Comparison of ENCODE assay signal across 9 mouse cellular contexts in the genomic region with DNA sequence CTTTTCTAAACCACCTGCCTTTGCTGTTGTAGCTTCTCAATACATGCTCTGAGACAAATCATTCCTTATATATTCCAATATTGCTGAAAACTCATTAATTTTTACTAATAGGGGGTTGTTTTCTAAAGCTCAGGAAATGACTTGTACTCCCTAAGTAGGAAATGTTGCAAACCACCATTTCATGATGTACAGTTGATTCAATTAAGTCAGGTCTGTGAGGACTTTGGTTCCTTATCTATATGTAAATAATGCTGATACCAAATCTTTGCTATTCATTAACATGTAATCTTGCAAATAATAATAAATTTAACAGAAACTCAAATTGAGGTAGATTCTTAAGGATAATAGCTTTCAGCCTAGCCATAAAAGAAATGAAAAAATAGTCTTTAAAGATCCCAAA.
A peak's percentile ranks its signal among the peaks of the same experiment; 100 is the strongest.
ATAC-seq and TF ChIP-seq lines count a peak whose summit lies in the region.
"Had no signal": no experiment of that assay in that cellular context is flagged by ENCODE, and none has a peak within 500 bp of the region (broad histone marks: within the 10 kb centered on the region; RNA-seq: fewer than 3 reads in every experiment).

No protein-coding gene starts in this region.

- no peak overlapping the region for H3K27ac ChIP-seq in intestine, embryonic 15.5 days
- no peak overlapping the region for H3K27ac ChIP-seq in intestine, postnatal 0 days (ENCODE audit: low read depth, low read length)
- no peak overlapping the region for H3K27ac ChIP-seq in intestine, embryonic 16.5 days (ENCODE audit: low read length)
- H3K27ac ChIP-seq in hindbrain, embryonic 16.5 days (ENCODE audit: low read depth, low read length): no peak overlapping the region

- H3K4me1 ChIP-seq in intestine, embryonic 15.5 days (replicated peaks): no peaks in the 10 kb centered on the region
- no peaks in the 10 kb centered on the region for H3K4me1 ChIP-seq in intestine, postnatal 0 days (replicated peaks; ENCODE audit: control insufficient read depth, insufficient read depth, low read length)
- H3K4me1 ChIP-seq in intestine, embryonic 16.5 days (ENCODE audit: control insufficient read depth, insufficient read depth, low read length): no peaks in the 10 kb centered on the region
- H3K4me1 ChIP-seq in hindbrain, embryonic 16.5 days (ENCODE audit: control insufficient read depth, insufficient read depth, low read depth, low read length): no peaks in the 10 kb centered on the region

- no peaks in the 10 kb centered on the region for H3K36me3 ChIP-seq in intestine, embryonic 15.5 days
- peaks cover 8% of the 10 kb centered on the region; the same call in 1 of the 2 replicates for H3K36me3 ChIP-seq in intestine, postnatal 0 days (ENCODE audit: control insufficient read depth, insufficient read depth)
- H3K36me3 ChIP-seq in intestine, embryonic 16.5 days (ENCODE audit: control insufficient read depth, insufficient read depth, low read length): no peaks in the 10 kb centered on the region
- no peaks in the 10 kb centered on the region for H3K36me3 ChIP-seq in hindbrain, embryonic 16.5 days (ENCODE audit: control insufficient read depth, insufficient read depth, low read length)
- H3K36me3 ChIP-seq: G1E had no signal

- H3K9ac ChIP-seq in intestine, embryonic 15.5 days: no peak overlapping the region
- no peak overlapping the region for H3K9ac ChIP-seq in intestine, postnatal 0 days (ENCODE audit: low read depth, low read length)
- no peak overlapping the region for H3K9ac ChIP-seq in intestine, embryonic 16.5 days (ENCODE audit: low read depth, low read length)
- no peak overlapping the region for H3K9ac ChIP-seq in hindbrain, embryonic 16.5 days (ENCODE audit: low read depth, low read length)

- H3K4me2 ChIP-seq in intestine, embryonic 15.5 days (replicated peaks): no peak overlapping the region
- no peak overlapping the region for H3K4me2 ChIP-seq in intestine, postnatal 0 days (replicated peaks; ENCODE audit: low read depth)
- no peak overlapping the region for H3K4me2 ChIP-seq in intestine, embryonic 16.5 days (ENCODE audit: low read depth, low read length)
- H3K4me2 ChIP-seq in hindbrain, embryonic 16.5 days (ENCODE audit: low read length): no peak overlapping the region

- H3K9me3 ChIP-seq in intestine, embryonic 15.5 days: no peaks in the 10 kb centered on the region
- H3K9me3 ChIP-seq in intestine, postnatal 0 days (ENCODE audit: control insufficient read depth): no peaks in the 10 kb centered on the region
- H3K9me3 ChIP-seq in intestine, embryonic 16.5 days (ENCODE audit: control insufficient read depth, low read length): no peaks in the 10 kb centered on the region
- H3K9me3 ChIP-seq in hindbrain, embryonic 16.5 days (ENCODE audit: control insufficient read depth, low read length): no peaks in the 10 kb centered on the region
- H3K9me3 ChIP-seq: G1E had no signal

- no peak for TF ChIP-seq CTCF in intestine, postnatal 0 days (IDR thresholded peaks at IDR 0.05; ENCODE audit: low read depth)

- ATAC-seq in intestine, embryonic 15.5 days: peak; percentile 63; the same call in 1 of the 2 replicates
- no peak for ATAC-seq in intestine, postnatal 0 days
- ATAC-seq in intestine, embryonic 16.5 days: peak; percentile 71
- ATAC-seq in hindbrain, embryonic 16.5 days: no peak
- ATAC-seq: activated CD4-positive, CD25-positive, alpha-beta regulatory T cell, adult 4 months; CD4-positive, CD25-positive, alpha-beta regulatory T cell, adult 4 months; Patski had no signal

- no peak overlapping the region for H3K4me3 ChIP-seq in intestine, embryonic 15.5 days (replicated peaks)
- H3K4me3 ChIP-seq in intestine, postnatal 0 days (ENCODE audit: low read depth, low read length): no peak overlapping the region
- no peak overlapping the region for H3K4me3 ChIP-seq in intestine, embryonic 16.5 days (ENCODE audit: low read length)
- H3K4me3 ChIP-seq in hindbrain, embryonic 16.5 days (ENCODE audit: low read length): no peak overlapping the region

- no peaks in the 10 kb centered on the region for H3K27me3 ChIP-seq in intestine, embryonic 15.5 days (replicated peaks)
- H3K27me3 ChIP-seq in intestine, postnatal 0 days (replicated peaks; ENCODE audit: control insufficient read depth, insufficient read depth, low read length): no peaks in the 10 kb centered on the region
- H3K27me3 ChIP-seq in intestine, embryonic 16.5 days (replicated peaks; ENCODE audit: control insufficient read depth, insufficient read depth, low read length): no peaks in the 10 kb centered on the region
- no peaks in the 10 kb centered on the region for H3K27me3 ChIP-seq in hindbrain, embryonic 16.5 days (replicated peaks; ENCODE audit: control insufficient read depth, insufficient read depth, low read length)
- H3K27me3 ChIP-seq: CH12.LX, Patski had no signal

Comparison
In these comparisons a context has a peak if more than half of its experiments do, and no peak if none do; other contexts are left out.
1. ATAC-seq: peak in intestine, embryonic 15.5 days (single experiment) and intestine, embryonic 16.5 days (single experiment); none in intestine, postnatal 0 days (single experiment) and hindbrain, embryonic 16.5 days (single experiment).